Mouse (Mus musculus) limb, embryonic 12.5 days (tissue): ENCODE results near the gene Calm5. TPM values are rescaled to one million over a fixed set of nuclear protein-coding genes. Genes with fewer than 3 reads are reported as not detected.

ENCODE experiments used
- ATAC-seq: fragments of 200-750 bp; cut with Nextera tagmentation; 2 replicates; pipeline ENCODE4 v1.8.0; 2017; ENCODE audit warnings: low read depth, moderate TSS enrichment; ENCODE audit not compliant: insufficient number of reproducible peaks, insufficient read depth, low FRiP score, low TSS enrichment
- H3K27ac ChIP-seq: fragments of 300-500 bp; sonication (generic); 2 replicates; pipeline ENCODE4 v1.5.1; 2016; ENCODE audit warnings: mild to moderate bottlenecking, moderate library complexity
- H3K27me3 ChIP-seq: fragments of 300-500 bp; sonication (generic); 2 replicates; pipeline ENCODE4 v1.6.1; 2016; ENCODE audit warnings: mild to moderate bottlenecking, moderate library complexity
- H3K36me3 ChIP-seq: fragments of 300-500 bp; sonication (generic); 2 replicates; pipeline ENCODE4 v1.6.1; 2016; ENCODE audit warnings: mild to moderate bottlenecking, moderate library complexity
- H3K4me1 ChIP-seq: fragments of 300-500 bp; sonication (generic); replicated peaks from 2 replicates; pipeline ENCODE4 v1.6.1; 2016
- H3K4me2 ChIP-seq: fragments of 300-500 bp; sonication (generic); 2 replicates; pipeline ENCODE4 v1.6.1; 2016; ENCODE audit warnings: mild to moderate bottlenecking, moderate library complexity
- H3K4me3 ChIP-seq: fragments of 300-500 bp; sonication (generic); replicated peaks from 2 replicates; pipeline ENCODE4 v1.5.1; 2016; ENCODE audit warnings: mild to moderate bottlenecking
- H3K9ac ChIP-seq: fragments of 300-500 bp; sonication (generic); replicated peaks from 2 replicates; pipeline ENCODE4 v1.6.1; 2016; ENCODE audit warnings: mild to moderate bottlenecking, moderate library complexity
- H3K9me3 ChIP-seq: fragments of 300-500 bp; sonication (generic); 2 replicates; pipeline ENCODE4 v1.6.1; 2016; ENCODE audit warnings: mild to moderate bottlenecking, moderate library complexity
- WGBS: fragments of 180-500 bp; shearing (Covaris S2); methylation state at CpG from one replicate; pipeline ENCODE4 v1.1.7; 2016; 5-methylcytosine and 5-hydroxymethylcytosine counted together
- polyA plus RNA-seq: library from polyadenylated mRNA; unstranded; fragments of >200 nt; fragmentation: Nextera tagmentation; extraction: Ambion mirVana; gene quantifications from 2 replicates; pipeline ENCODE4 v1.2.1, GENCODE M21; 2016

The Calm5 gene
- polyA plus RNA-seq, 1 experiment from 2014 or later, result not detected

- no peak for ATAC-seq
- H3K9ac ChIP-seq, result no peak overlapping the region
- WGBS, result 87% methylated on average over 8 of the region's 8 CpGs
Observed at GRCm38 (mm10) chr13:3866355-3867052, 12.5 kb downstream of the Calm5 start.

GRCm38 (mm10) chr13:3867158-3867557 is 13.2 kb downstream of the Calm5 start:
- no peak for ATAC-seq
- Histone ChIP-seq H3K4me2 (no peak overlapping the region), H3K27me3 (no peaks in the 10 kb centered on the region), H3K27ac (no peak overlapping the region), H3K4me1 (no peaks in the 10 kb centered on the region), H3K36me3 (no peaks in the 10 kb centered on the region), H3K4me3 (no peak overlapping the region), H3K9me3 (no peaks in the 10 kb centered on the region), H3K9ac (no peak overlapping the region)
- 91% methylated on average over 6 of the region's 6 CpGs for WGBS

More at GRCm38 (mm10) chr13:3866355-3867052, 12.5 kb downstream of the Calm5 start:
- Histone ChIP-seq H3K27me3 (no peaks in the 10 kb centered on the region), H3K9me3 (no peaks in the 10 kb centered on the region), H3K36me3 (no peaks in the 10 kb centered on the region), H3K4me2 (no peak overlapping the region), H3K4me3 (no peak overlapping the region), H3K27ac (no peak overlapping the region), H3K4me1 (no peaks in the 10 kb centered on the region)

GRCm38 (mm10) chr13:3869901-3870300 is 15.9 kb downstream of the Calm5 start:
- H3K4me2 ChIP-seq, result no peak overlapping the region
- no peak overlapping the region for H3K4me3 ChIP-seq
- no peak overlapping the region for H3K27ac ChIP-seq
- no peaks in the 10 kb centered on the region for H3K36me3 ChIP-seq
- no peaks in the 10 kb centered on the region for H3K4me1 ChIP-seq
- H3K27me3 ChIP-seq, result no peaks in the 10 kb centered on the region
- 0 out of 2 replicates have a peak, but pooled peaks cover 3% of the 10 kb centered on the region for H3K9me3 ChIP-seq
- ATAC-seq, result no peak
- no peak overlapping the region for H3K9ac ChIP-seq

- no peak overlapping the region for H3K4me2 ChIP-seq
- ATAC-seq, result no peak
- H3K27ac ChIP-seq, result no peak overlapping the region
- no peaks in the 10 kb centered on the region for H3K36me3 ChIP-seq
- no peak overlapping the region for H3K9ac ChIP-seq
- H3K9me3 ChIP-seq, result 0 out of 2 replicates have a peak, but pooled peaks cover 3% of the 10 kb centered on the region
- H3K4me1 ChIP-seq, result no peaks in the 10 kb centered on the region
- H3K27me3 ChIP-seq, result no peaks in the 10 kb centered on the region
- H3K4me3 ChIP-seq, result no peak overlapping the region
- WGBS, result 90% methylated on average over 4 of the region's 4 CpGs
Observed at GRCm38 (mm10) chr13:3872832-3873231, 18.9 kb downstream of the Calm5 start.

- Histone ChIP-seq H3K4me1 (no peaks in the 10 kb centered on the region), H3K9me3 (0 out of 2 replicates have a peak, but pooled peaks cover 3% of the 10 kb centered on the region), H3K36me3 (peaks cover 12% of the 10 kb centered on the region), H3K27ac (peak overlapping the region; percentile 29; the same call in 1 of the 2 replicates), H3K9ac (no peak overlapping the region), H3K27me3 (no peaks in the 10 kb centered on the region), H3K4me2 (no peak overlapping the region), H3K4me3 (no peak overlapping the region)
- 82% methylated on average over 6 of the region's 6 CpGs for WGBS
- ATAC-seq, result no peak
Observed at GRCm38 (mm10) chr13:3876448-3876847, 22.5 kb downstream of the Calm5 start.

GRCm38 (mm10) chr13:3877185-3877584 is 23.2 kb downstream of the Calm5 start:
- Histone ChIP-seq H3K9me3 (0 out of 2 replicates have a peak, but pooled peaks cover 3% of the 10 kb centered on the region), H3K9ac (no peak overlapping the region), H3K27ac (peak overlapping the region; percentile 62; the same call in 1 of the 2 replicates), H3K4me1 (no peaks in the 10 kb centered on the region), H3K4me2 (no peak overlapping the region), H3K4me3 (no peak overlapping the region), H3K27me3 (no peaks in the 10 kb centered on the region), H3K36me3 (peaks cover 19% of the 10 kb centered on the region)
- ATAC-seq, result peak; percentile 13; the same call in 1 of the 2 replicates
- WGBS, result 70% methylated on average over 6 of the region's 6 CpGs

- H3K9me3 ChIP-seq, result 0 out of 2 replicates have a peak, but pooled peaks cover 3% of the 10 kb centered on the region
- H3K9ac ChIP-seq, result no peak overlapping the region
- no peaks in the 10 kb centered on the region for H3K4me1 ChIP-seq
- no peak overlapping the region for H3K4me3 ChIP-seq
- H3K27ac ChIP-seq, result peak overlapping the region; percentile 62; the same call in 1 of the 2 replicates
- H3K4me2 ChIP-seq, result no peak overlapping the region
- H3K36me3 ChIP-seq, result peaks cover 25% of the 10 kb centered on the region
- H3K27me3 ChIP-seq, result no peaks in the 10 kb centered on the region
- 0 out of 2 replicates have a peak, but pooled peaks have one; percentile 8 for ATAC-seq
- whole genome bisulfite sequencing, result 51% methylated on average over 4 of the region's 4 CpGs
Observed at GRCm38 (mm10) chr13:3877679-3878220, 23.8 kb downstream of the Calm5 start.

- H3K4me3 ChIP-seq, result no peak overlapping the region
- no peak overlapping the region for H3K4me2 ChIP-seq
- WGBS, result 94% methylated on average over 7 of the region's 7 CpGs
- H3K9me3 ChIP-seq, result no peaks in the 10 kb centered on the region
- peaks cover 79% of the 10 kb centered on the region for H3K36me3 ChIP-seq
- no peak overlapping the region for H3K27ac ChIP-seq
- peaks cover 8% of the 10 kb centered on the region for H3K4me1 ChIP-seq
- no peak overlapping the region for H3K9ac ChIP-seq
- ATAC-seq, result no peak
- H3K27me3 ChIP-seq, result no peaks in the 10 kb centered on the region
Observed at GRCm38 (mm10) chr13:3886663-3887062, 32.7 kb downstream of the Calm5 start.

- Histone ChIP-seq H3K4me1 (peaks cover 17% of the 10 kb centered on the region), H3K9me3 (no peaks in the 10 kb centered on the region), H3K27ac (no peak overlapping the region), H3K27me3 (no peaks in the 10 kb centered on the region), H3K36me3 (peaks cover 54% of the 10 kb centered on the region), H3K4me3 (no peak overlapping the region), H3K4me2 (0 out of 2 replicates have a peak overlapping the region, but pooled peaks have one; percentile 2), H3K9ac (no peak overlapping the region)
- WGBS, result 91% methylated on average over 3 of the region's 3 CpGs
- ATAC-seq, result no peak
Observed at GRCm38 (mm10) chr13:3889111-3889510, 35.1 kb downstream of the Calm5 start.

GRCm38 (mm10) chr13:3890061-3890460 is 36.1 kb downstream of the Calm5 start:
- H3K4me3 ChIP-seq, result peak overlapping the region; percentile 17
- H3K27ac ChIP-seq, result peak overlapping the region; percentile 24; the same call in 1 of the 2 replicates
- peak overlapping the region; percentile 69 for H3K4me2 ChIP-seq
- no peak overlapping the region for H3K9ac ChIP-seq
- H3K36me3 ChIP-seq, result peaks cover 45% of the 10 kb centered on the region
- H3K27me3 ChIP-seq, result no peaks in the 10 kb centered on the region
- peaks cover 24% of the 10 kb centered on the region for H3K4me1 ChIP-seq
- 34% methylated on average over 8 of the region's 8 CpGs for WGBS
- no peaks in the 10 kb centered on the region for H3K9me3 ChIP-seq
- peak; percentile 48 for ATAC-seq

- Histone ChIP-seq H3K9me3 (no peaks in the 10 kb centered on the region), H3K27ac (peak overlapping the region; percentile 50; the same call in 1 of the 2 replicates), H3K9ac (peak overlapping the region; percentile 83), H3K4me1 (peaks cover 24% of the 10 kb centered on the region), H3K4me2 (peak overlapping the region; percentile 69), H3K4me3 (peak overlapping the region; percentile 63), H3K27me3 (no peaks in the 10 kb centered on the region), H3K36me3 (peaks cover 35% of the 10 kb centered on the region)
- 35% methylated on average over 8 of the region's 8 CpGs for WGBS
- no peak for ATAC-seq
Observed at GRCm38 (mm10) chr13:3891479-3892087, 37.6 kb downstream of the Calm5 start.
